Mouse (Mus musculus) liver, embryonic 13.5 days (tissue): ENCODE measurements around the gene Nipbl. TPM values are rescaled to one million over a fixed set of nuclear protein-coding genes. Genes with fewer than 3 reads are reported as not detected.
"Not testable (repeated sequence)": the region's sequence is repeated elsewhere in the genome, so short reads cannot be mapped to it uniquely, and the experiment has no call there.

Source experiments
- ATAC-seq: fragments of 200-750 bp; cut with Nextera tagmentation; 2 replicates; pipeline ENCODE4 v1.8.0; 2017; ENCODE audit warnings: low read depth, mild to moderate bottlenecking, moderate number of reproducible peaks, moderate library complexity
- DNase-seq: peaks from one replicate; pipeline ENCODE4 v3.0.0; 2022
- H3K27ac ChIP-seq: fragments of 300-500 bp; sonication (generic); 2 replicates; pipeline ENCODE4 v1.5.1; 2015; ENCODE audit warnings: moderate library complexity, mild to moderate bottlenecking, inconsistent platforms
- H3K27me3 ChIP-seq: fragments of 300-500 bp; sonication (generic); 2 replicates; pipeline ENCODE4 v1.6.1; 2015; ENCODE audit warnings: mild to moderate bottlenecking, inconsistent platforms
- H3K36me3 ChIP-seq: fragments of 300-500 bp; sonication (generic); 2 replicates; pipeline ENCODE4 v1.6.1; 2015; ENCODE audit warnings: mild to moderate bottlenecking, inconsistent platforms
- H3K4me1 ChIP-seq: fragments of 300-500 bp; sonication (generic); replicated peaks from 2 replicates; pipeline ENCODE4 v1.6.1; 2015; ENCODE audit warnings: inconsistent platforms
- H3K4me2 ChIP-seq: fragments of 300-500 bp; sonication (generic); 2 replicates; pipeline ENCODE4 v1.6.1; 2015; ENCODE audit warnings: inconsistent platforms, mild to moderate bottlenecking, moderate library complexity
- H3K4me3 ChIP-seq: fragments of 300-500 bp; sonication (generic); replicated peaks from 2 replicates; pipeline ENCODE4 v1.5.1; 2015; ENCODE audit warnings: mild to moderate bottlenecking, inconsistent platforms
- H3K9ac ChIP-seq: fragments of 300-500 bp; sonication (generic); 2 replicates; pipeline ENCODE4 v1.6.1; 2015; ENCODE audit warnings: mild to moderate bottlenecking, inconsistent platforms
- H3K9me3 ChIP-seq: fragments of 300-500 bp; sonication (generic); replicated peaks from 2 replicates; pipeline ENCODE4 v1.6.1; 2016; ENCODE audit warnings: inconsistent platforms
- WGBS: fragments of 180-500 bp; shearing (Covaris S2); methylation state at CpG from one replicate; pipeline ENCODE4 v1.1.7; 2015; ENCODE audit not compliant: insufficient replicate concordance; 5-methylcytosine and 5-hydroxymethylcytosine counted together
- polyA plus RNA-seq: library from polyadenylated mRNA; unstranded; fragments of >200 nt; fragmentation: Nextera tagmentation; extraction: Ambion mirVana; gene quantifications from 2 replicates; pipeline ENCODE4 v1.2.1, GENCODE M21; 2015

Gene Nipbl
- 6.7 and 7.4 TPM in 2 replicates for polyA plus RNA-seq

GRCm38 (mm10) chr15:8443926-8444889 lies at the start of gene Nipbl:
Gene Nipbl (minus strand): TSS chr15:8444463.
- Histone ChIP-seq H3K4me1 (peaks cover 34% of the 10 kb centered on the region), H3K36me3 (no peaks in the 10 kb centered on the region), H3K4me3 (peak within 1 kb of the TSS; percentile 97), H3K9me3 (no peaks in the 10 kb centered on the region), H3K9ac (peak within 1 kb of the TSS; percentile 99), H3K4me2 (peak within 1 kb of the TSS; percentile 95), H3K27me3 (no peaks in the 10 kb centered on the region), H3K27ac (peak within 1 kb of the TSS; percentile 99)
- WGBS, result 2% methylated on average over 49 of the region's 102 CpGs
- ATAC-seq (peak; percentile 77), DNase-seq (peak; percentile 84)

- no peak for ATAC-seq
- H3K27ac ChIP-seq, result no peak overlapping the region
- no peak for DNase-seq
- no peak overlapping the region for H3K9ac ChIP-seq
- WGBS, result 73% methylated on average over 6 of the region's 6 CpGs
- no peak overlapping the region for H3K4me3 ChIP-seq
- no peaks in the 10 kb centered on the region for H3K36me3 ChIP-seq
- H3K4me1 ChIP-seq, result no peaks in the 10 kb centered on the region
- H3K27me3 ChIP-seq, result no peaks in the 10 kb centered on the region
- no peaks in the 10 kb centered on the region for H3K9me3 ChIP-seq
- no peak overlapping the region for H3K4me2 ChIP-seq
Observed at GRCm38 (mm10) chr15:8485261-8485660, 41.0 kb upstream of the Nipbl start.

- Histone ChIP-seq H3K4me1 (no peaks in the 10 kb centered on the region), H3K36me3 (no peaks in the 10 kb centered on the region), H3K9ac (no peak overlapping the region), H3K9me3 (no peaks in the 10 kb centered on the region), H3K27ac (no peak overlapping the region), H3K4me3 (no peak overlapping the region), H3K4me2 (no peak overlapping the region), H3K27me3 (no peaks in the 10 kb centered on the region)
- DNase-seq (no peak), ATAC-seq (no peak)
- 40% methylated on average over 4 of the region's 4 CpGs for WGBS
Observed at GRCm38 (mm10) chr15:8469006-8469575, 24.8 kb upstream of the Nipbl start.

DNA sequence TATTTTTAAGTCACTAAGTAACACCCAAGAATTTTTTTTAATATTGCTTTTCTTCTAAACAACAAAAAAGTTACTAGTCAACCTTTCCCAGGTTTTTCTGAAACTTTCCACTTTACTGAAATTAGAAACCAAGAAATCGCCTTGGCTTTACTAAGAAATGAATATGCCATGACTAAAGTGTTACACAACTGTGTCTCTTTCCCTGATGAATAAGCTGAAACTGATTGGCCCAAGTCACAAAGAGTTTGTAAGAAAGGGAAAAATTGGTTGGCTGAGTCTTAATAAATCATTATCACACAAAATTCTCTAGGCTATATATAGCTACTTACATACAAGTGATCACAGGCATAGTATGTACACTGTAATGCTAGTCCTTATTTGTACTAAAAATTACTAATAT lies 19.3 kb upstream of the Nipbl start:
- Histone ChIP-seq H3K27me3 (no peaks in the 10 kb centered on the region), H3K9me3 (no peaks in the 10 kb centered on the region), H3K4me1 (peaks cover 4% of the 10 kb centered on the region), H3K4me3 (no peak overlapping the region), H3K27ac (no peak overlapping the region), H3K36me3 (no peaks in the 10 kb centered on the region), H3K4me2 (no peak overlapping the region), H3K9ac (no peak overlapping the region)
- DNase-seq (no peak), ATAC-seq (no peak)
- WGBS, result 72% methylated on average over 1 of the region's 1 CpGs

- Histone ChIP-seq H3K36me3 (no peaks in the 10 kb centered on the region), H3K27me3 (no peaks in the 10 kb centered on the region), H3K4me1 (peaks cover 4% of the 10 kb centered on the region), H3K9me3 (no peaks in the 10 kb centered on the region), H3K4me2 (no peak overlapping the region), H3K4me3 (no peak overlapping the region), H3K9ac (no peak overlapping the region), H3K27ac (no peak overlapping the region)
- ATAC-seq, result no peak
- no peak for DNase-seq
- 67% methylated on average over 4 of the region's 4 CpGs for WGBS
Observed at GRCm38 (mm10) chr15:8462780-8463179, 18.5 kb upstream of the Nipbl start.

DNA sequence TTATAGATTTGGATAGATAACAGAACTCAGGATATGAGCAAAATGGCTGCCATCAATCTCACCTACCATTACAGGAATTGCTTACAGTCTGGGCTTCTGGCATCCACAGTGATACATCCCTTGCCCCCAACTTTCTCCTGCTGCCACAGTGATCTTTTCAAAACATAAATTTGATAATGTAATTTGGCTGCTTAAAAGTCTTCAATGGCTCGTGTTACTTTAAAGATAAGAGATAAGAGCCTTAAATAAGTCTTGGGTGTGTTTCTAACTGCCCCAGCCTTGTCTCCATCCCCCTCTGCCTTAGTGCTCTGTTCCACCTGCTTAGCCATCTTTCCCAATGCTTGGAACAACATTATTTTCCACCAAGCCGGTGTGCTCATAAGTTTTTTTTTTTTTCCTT lies 16.6 kb upstream of the Nipbl start:
- Histone ChIP-seq H3K4me3 (no peak overlapping the region), H3K4me2 (no peak overlapping the region), H3K27ac (no peak overlapping the region), H3K4me1 (peaks cover 8% of the 10 kb centered on the region), H3K27me3 (no peaks in the 10 kb centered on the region), H3K9ac (no peak overlapping the region), H3K36me3 (no peaks in the 10 kb centered on the region), H3K9me3 (no peaks in the 10 kb centered on the region)
- 41% methylated on average over 2 of the region's 2 CpGs for WGBS
- no peak for DNase-seq
- peak; percentile 54; the same call in 1 of the 2 replicates for ATAC-seq

GRCm38 (mm10) chr15:8459979-8460378 lies 15.7 kb upstream of the Nipbl start:
- H3K9me3 ChIP-seq, result no peaks in the 10 kb centered on the region
- H3K36me3 ChIP-seq, result no peaks in the 10 kb centered on the region
- DNase-seq (no peak), ATAC-seq (no peak)
- H3K4me2 ChIP-seq, result no peak overlapping the region
- no peak overlapping the region for H3K4me3 ChIP-seq
- H3K27me3 ChIP-seq, result no peaks in the 10 kb centered on the region
- WGBS, result 63% methylated on average over 2 of the region's 2 CpGs
- peaks cover 8% of the 10 kb centered on the region for H3K4me1 ChIP-seq
- no peak overlapping the region for H3K27ac ChIP-seq
- no peak overlapping the region for H3K9ac ChIP-seq

GRCm38 (mm10) chr15:8456223-8456622 lies 12.0 kb upstream of the Nipbl start:
- DNase-seq, H3K9ac ChIP-seq, H3K4me2 ChIP-seq, H3K27ac ChIP-seq, ATAC-seq, H3K4me3 ChIP-seq, H3K27me3 ChIP-seq, H3K4me1 ChIP-seq, H3K9me3 ChIP-seq, H3K36me3 ChIP-seq: not testable (repeated sequence)
- 76% methylated on average over 2 of the region's 2 CpGs for WGBS

GRCm38 (mm10) chr15:8455486-8455885 lies 11.2 kb upstream of the Nipbl start:
- ATAC-seq (no peak), DNase-seq (no peak)
- no peak overlapping the region for H3K4me3 ChIP-seq
- no peak overlapping the region for H3K9ac ChIP-seq
- H3K27ac ChIP-seq, result no peak overlapping the region
- H3K27me3 ChIP-seq, result no peaks in the 10 kb centered on the region
- no peaks in the 10 kb centered on the region for H3K36me3 ChIP-seq
- H3K4me2 ChIP-seq, result no peak overlapping the region
- H3K4me1 ChIP-seq, result 0 out of 2 replicates have a peak, but pooled peaks cover 4% of the 10 kb centered on the region
- WGBS, result 50% methylated on average over 2 of the region's 2 CpGs
- H3K9me3 ChIP-seq, result no peaks in the 10 kb centered on the region

DNA sequence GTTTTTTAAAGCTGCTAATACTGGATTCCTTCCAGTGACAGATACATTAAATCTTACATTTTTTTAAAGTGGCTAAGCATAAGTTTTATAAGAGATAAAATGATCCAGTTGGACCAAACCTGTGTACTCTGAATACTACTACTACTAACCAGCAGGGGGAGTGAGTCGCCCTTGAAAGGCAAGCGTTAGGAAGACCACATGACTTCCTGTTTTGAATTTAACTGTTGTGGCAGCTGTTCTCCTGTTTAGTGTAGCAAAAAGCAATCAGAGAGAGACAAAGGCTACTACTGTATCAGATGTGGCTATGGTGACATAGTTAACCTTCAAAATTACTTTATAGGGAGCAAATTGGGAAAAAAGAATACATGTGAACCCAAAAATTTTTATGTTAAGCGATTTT lies 6.8 kb upstream of the Nipbl start:
- 31% methylated on average over 3 of the region's 3 CpGs for WGBS
- no peak overlapping the region for H3K4me3 ChIP-seq
- H3K9me3 ChIP-seq, result no peaks in the 10 kb centered on the region
- H3K27ac ChIP-seq, result no peak overlapping the region
- ATAC-seq, result peak; percentile 64
- H3K4me1 ChIP-seq, result peaks cover 22% of the 10 kb centered on the region
- H3K9ac ChIP-seq, result no peak overlapping the region
- no peaks in the 10 kb centered on the region for H3K36me3 ChIP-seq
- H3K27me3 ChIP-seq, result no peaks in the 10 kb centered on the region
- peak; percentile 41 for DNase-seq
- H3K4me2 ChIP-seq, result no peak overlapping the region

- WGBS, result 71% methylated on average over 8 of the region's 8 CpGs
- no peaks in the 10 kb centered on the region for H3K9me3 ChIP-seq
- DNase-seq (no peak), ATAC-seq (no peak)
- H3K27ac ChIP-seq, result no peak overlapping the region
- H3K4me3 ChIP-seq, result peak overlapping the region; percentile 97
- H3K36me3 ChIP-seq, result no peaks in the 10 kb centered on the region
- H3K4me1 ChIP-seq, result peaks cover 27% of the 10 kb centered on the region
- peak overlapping the region; percentile 95 for H3K4me2 ChIP-seq
- H3K9ac ChIP-seq, result peak overlapping the region; percentile 45
- no peaks in the 10 kb centered on the region for H3K27me3 ChIP-seq
Observed at GRCm38 (mm10) chr15:8447193-8447767, 3.0 kb upstream of the Nipbl start.
